Mouse (Mus musculus) myocyte (in vitro differentiated cells): ENCODE measurements around the gene Olfr221.

Experiments used
- MAX ChIP-seq: IDR thresholded peaks from one replicate; pipeline ENCODE4 v1.6.1; 2011; ENCODE audit warnings: low read depth, mild to moderate bottlenecking, control low read depth
- POLR2A ChIP-seq: IDR thresholded peaks from one replicate; pipeline ENCODE4 v1.6.1; 2011; ENCODE audit warnings: low read depth, mild to moderate bottlenecking, control low read depth, moderate library complexity; ENCODE audit not compliant: insufficient read length
- REST ChIP-seq: IDR thresholded peaks from one replicate; pipeline ENCODE4 v1.6.1; 2011; ENCODE audit warnings: mild to moderate bottlenecking, control low read depth, moderate library complexity; ENCODE audit not compliant: insufficient read depth, insufficient read length
- USF1 ChIP-seq: IDR thresholded peaks from one replicate; pipeline ENCODE4 v1.6.1; 2011; ENCODE audit warnings: low read depth, mild to moderate bottlenecking, control low read depth, moderate library complexity

DNA sequence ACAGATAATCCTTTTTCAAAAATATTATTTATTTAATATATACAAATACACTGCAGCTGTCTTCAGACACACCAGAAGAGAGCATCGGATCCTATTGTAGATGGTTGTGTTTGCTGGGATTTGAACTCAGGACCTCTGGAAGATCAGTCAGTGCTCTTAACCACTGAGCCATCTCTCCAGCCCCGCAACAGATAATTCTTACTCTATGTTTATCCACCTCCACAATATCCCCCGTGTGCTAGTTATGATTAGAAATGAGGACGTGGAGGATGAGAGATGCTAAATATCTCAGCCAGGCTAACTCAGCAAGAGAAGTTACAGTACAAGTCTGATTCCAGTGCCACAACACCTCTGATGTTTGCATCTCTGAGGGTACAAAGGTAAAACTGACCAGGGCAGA lies 47.8 kb downstream of the Olfr221 start:
- no peak for TF ChIP-seq POLR2A
- no peak for TF ChIP-seq MAX
- TF ChIP-seq REST: no peak
- TF ChIP-seq USF1: no peak
